Mouse (Mus musculus) heart, adult 2 months (tissue): Measurements from ENCODE around the gene Fxr2.

ENCODE experiments used
- CTCF ChIP-seq: fragments of 200-600 bp; IDR thresholded peaks from 2 replicates; pipeline ENCODE4 v1.8.1; 2022; ENCODE audit warnings: antibody characterized with exemption, mild to moderate bottlenecking, moderate library complexity
- POLR2A ChIP-seq: fragments of 200-500 bp; IDR thresholded peaks from 2 replicates; pipeline ENCODE4 v1.6.1; 2011; ENCODE audit warnings: mild to moderate bottlenecking, low read depth, low read length, control low read depth; ENCODE audit not compliant: insufficient read depth

- TF ChIP-seq POLR2A (no peak), CTCF (no peak)
Observed at GRCm38 (mm10) chr11:69608525-69608924, 24.3 kb upstream of the Fxr2 start.
